Mouse (Mus musculus) CH12.LX (cell line): ENCODE results near the gene Atp1b4. TPM values are rescaled to one million over a fixed set of nuclear protein-coding genes. Genes with fewer than 3 reads are reported as not detected.

ENCODE experiments used
- DNase-seq: peaks from one replicate; pipeline ENCODE4 v3.0.0-alpha.2; 2013; ENCODE audit errors: extremely low read depth
- H3K27ac ChIP-seq: 2 replicates; pipeline ENCODE4 v1.5.1; 2012; ENCODE audit warnings: low read depth, mild to moderate bottlenecking, control low read depth, moderate library complexity; ENCODE audit not compliant: insufficient read depth
- H3K27me3 ChIP-seq: replicated peaks from 2 replicates; pipeline ENCODE3; 2012; ENCODE audit warnings: inconsistent platforms
- H3K36me3 ChIP-seq, 2 experiments: replicated peaks in 1 of 2; 2 replicates each; pipeline versions ENCODE3 to v1.6.1; 2012; ENCODE audit warnings: inconsistent platforms in 1 of 2, low read length in 1 of 2, mild to moderate bottlenecking in 1 of 2, mixed read lengths in 1 of 2, moderate library complexity in 1 of 2; ENCODE audit not compliant: control insufficient read depth in 1 of 2, insufficient read depth in 1 of 2
- H3K4me1 ChIP-seq, 2 experiments: 2 replicates each; pipeline ENCODE4 v1.6.1; 2012; ENCODE audit warnings: inconsistent platforms in 1 of 2, moderate library complexity in 1 of 2; ENCODE audit not compliant: insufficient read depth in 2 of 2, control insufficient read depth in 1 of 2
- H3K4me2 ChIP-seq: 2 replicates; pipeline ENCODE4 v1.6.1; 2012; ENCODE audit warnings: low read depth, mild to moderate bottlenecking, control low read depth; ENCODE audit not compliant: poor library complexity, insufficient read depth, severe bottlenecking
- H3K4me3 ChIP-seq, 3 experiments: fragments of 150-350 bp in 1 of 3; sonication (generic) in 1 of 3; replicated peaks in 1 of 3; 2 replicates each; pipeline versions ENCODE3 to v1.5.1; 2011 to 2012; ENCODE audit warnings: low read depth in 2 of 3, low read length in 2 of 3, mild to moderate bottlenecking in 2 of 3, moderate library complexity in 2 of 3, control low read depth in 1 of 3, improper control_type of control experiment in 1 of 3, inconsistent platforms in 1 of 3, mixed read lengths in 1 of 3; ENCODE audit not compliant: poor library complexity in 1 of 3
- H3K79me2 ChIP-seq: replicated peaks from 2 replicates; pipeline ENCODE4 v1.6.1; 2012; ENCODE audit warnings: mild to moderate bottlenecking, moderate library complexity; ENCODE audit not compliant: control insufficient read depth, poor library complexity, insufficient read depth, severe bottlenecking; ENCODE audit errors: extremely low read depth
- H3K9ac ChIP-seq: 2 replicates; pipeline ENCODE4 v1.6.1; 2012; ENCODE audit warnings: low read depth, mild to moderate bottlenecking, control low read depth, moderate library complexity; ENCODE audit not compliant: insufficient read depth
- H3K9me3 ChIP-seq: replicated peaks from 2 replicates; pipeline ENCODE3; 2012; ENCODE audit warnings: low read length, inconsistent platforms, mixed read lengths
- BHLHE40 ChIP-seq: IDR thresholded peaks from 2 replicates; pipeline ENCODE4 v1.6.1; 2011; ENCODE audit warnings: mild to moderate bottlenecking, low read depth, low read length, improper control_type of control experiment
- CHD1 ChIP-seq: IDR thresholded peaks from 2 replicates; pipeline ENCODE4 v1.6.1; 2012; ENCODE audit warnings: low read depth, low read length, improper control_type of control experiment, inconsistent platforms
- CHD2 ChIP-seq: IDR thresholded peaks from 2 replicates; pipeline ENCODE4 v1.6.1; 2011; ENCODE audit warnings: low read length, improper control_type of control experiment
- ELF1 ChIP-seq: IDR thresholded peaks from 2 replicates; pipeline ENCODE4 v1.6.1; 2014; ENCODE audit warnings: low read depth, mild to moderate bottlenecking, inconsistent platforms, low read length, improper control_type of control experiment
- ETS1 ChIP-seq: conservative IDR thresholded peaks from 2 replicates; pipeline ENCODE4 v1.6.1; 2012; ENCODE audit warnings: low read depth, mild to moderate bottlenecking, inconsistent platforms, low read length, improper control_type of control experiment, moderate library complexity
- IRF4 ChIP-seq: IDR thresholded peaks from 2 replicates; pipeline ENCODE4 v1.6.1; 2014; ENCODE audit warnings: low read depth, mild to moderate bottlenecking, inconsistent platforms, low read length, improper control_type of control experiment
- JUN ChIP-seq: IDR thresholded peaks from 2 replicates; pipeline ENCODE4 v1.6.1; 2011; ENCODE audit warnings: low read depth, mild to moderate bottlenecking, low read length, improper control_type of control experiment, moderate library complexity; ENCODE audit not compliant: insufficient read depth
- JUND ChIP-seq: conservative IDR thresholded peaks from 2 replicates; pipeline ENCODE4 v1.6.1; 2011; ENCODE audit warnings: low read depth, low read length, improper control_type of control experiment
- KAT2A ChIP-seq: IDR thresholded peaks from 2 replicates; pipeline ENCODE4 v1.6.1; 2012; ENCODE audit warnings: low read length, improper control_type of control experiment, inconsistent platforms; ENCODE audit not compliant: insufficient replicate concordance
- MAFK ChIP-seq: IDR thresholded peaks from 2 replicates; pipeline ENCODE4 v1.6.1; 2011; ENCODE audit warnings: low read length, improper control_type of control experiment; ENCODE audit not compliant: insufficient replicate concordance
- MAZ ChIP-seq: IDR thresholded peaks from 2 replicates; pipeline ENCODE4 v1.6.1; 2012; ENCODE audit warnings: low read depth, mild to moderate bottlenecking, inconsistent platforms, low read length, improper control_type of control experiment, moderate library complexity
- MEF2A ChIP-seq: IDR thresholded peaks from 2 replicates; pipeline ENCODE4 v1.6.1; 2014; ENCODE audit warnings: low read depth, mild to moderate bottlenecking, inconsistent platforms, low read length, improper control_type of control experiment, borderline replicate concordance
- MXI1 ChIP-seq: IDR thresholded peaks from 2 replicates; pipeline ENCODE4 v1.6.1; 2011; ENCODE audit warnings: mild to moderate bottlenecking, low read depth, low read length, improper control_type of control experiment
- MYC ChIP-seq: IDR thresholded peaks from 2 replicates; pipeline ENCODE4 v1.6.1; 2011; ENCODE audit warnings: low read depth, mild to moderate bottlenecking, improper control_type of control experiment, low read length
- NRF1 ChIP-seq: IDR thresholded peaks from 2 replicates; pipeline ENCODE4 v1.6.1; 2014; ENCODE audit warnings: low read depth, mild to moderate bottlenecking, inconsistent platforms, low read length, improper control_type of control experiment, moderate library complexity
- PAX5 ChIP-seq: IDR thresholded peaks from 2 replicates; pipeline ENCODE4 v1.6.1; 2012; ENCODE audit warnings: low read length, inconsistent platforms, mixed read lengths
- POLR2A ChIP-seq: IDR thresholded peaks from 2 replicates; pipeline ENCODE4 v1.6.1; 2011; ENCODE audit warnings: low read depth, mild to moderate bottlenecking, improper control_type of control experiment, low read length
- RAD21 ChIP-seq: IDR thresholded peaks from 2 replicates; pipeline ENCODE4 v1.6.1; 2011; ENCODE audit warnings: low read depth, mild to moderate bottlenecking, low read length, improper control_type of control experiment, moderate library complexity
- RCOR1 ChIP-seq: conservative IDR thresholded peaks from 2 replicates; pipeline ENCODE4 v1.6.1; 2012; ENCODE audit warnings: low read depth, mild to moderate bottlenecking, inconsistent platforms, low read length, improper control_type of control experiment
- SMC3 ChIP-seq: IDR thresholded peaks from 2 replicates; pipeline ENCODE4 v1.6.1; 2011; ENCODE audit warnings: low read depth, low read length, improper control_type of control experiment
- TBP ChIP-seq: conservative IDR thresholded peaks from 2 replicates; pipeline ENCODE4 v1.6.1; 2011; ENCODE audit warnings: low read depth, low read length, improper control_type of control experiment
- UBTF ChIP-seq: IDR thresholded peaks from 2 replicates; pipeline ENCODE4 v1.6.1; 2012; ENCODE audit warnings: low read depth, mild to moderate bottlenecking, inconsistent platforms, low read length, improper control_type of control experiment, moderate library complexity
- USF1 ChIP-seq: IDR thresholded peaks from 2 replicates; pipeline ENCODE4 v1.6.1; 2014; ENCODE audit warnings: low read depth, mild to moderate bottlenecking, inconsistent platforms, low read length, improper control_type of control experiment
- USF2 ChIP-seq: conservative IDR thresholded peaks from 2 replicates; pipeline ENCODE4 v1.6.1; 2011; ENCODE audit warnings: low read depth, low read length, improper control_type of control experiment
- ZC3H11A ChIP-seq: IDR thresholded peaks from 2 replicates; pipeline ENCODE4 v1.6.1; 2012; ENCODE audit warnings: low read depth, mild to moderate bottlenecking, inconsistent platforms, low read length, improper control_type of control experiment
- ZMIZ1 ChIP-seq: IDR thresholded peaks from 2 replicates; pipeline ENCODE4 v1.6.1; 2012; ENCODE audit warnings: low read depth, mild to moderate bottlenecking, inconsistent platforms, low read length, improper control_type of control experiment
- ZNF384 ChIP-seq: IDR thresholded peaks from 2 replicates; pipeline ENCODE4 v1.6.1; 2012; ENCODE audit warnings: low read depth, low read length, improper control_type of control experiment, inconsistent platforms
- dilution Hi-C: fragments of 300-500 bp; cut with MboI; formaldehyde crosslinking; loops from 2 replicates; pipeline ENCODE4 v1.14.3; 2020; ENCODE audit warnings: low sequenced_read_pairs; ENCODE audit not compliant: extremely low pct_unique_long_range_greater_than_20kb, extremely low pct_ligation_motif_present
- in situ Hi-C: fragments of 300-500 bp; cut with MboI; formaldehyde crosslinking; loops from 3 replicates; pipeline ENCODE4 v1.14.3; 2019; ENCODE audit warnings: low sequenced_read_pairs, low pct_ligation_motif_present, low pct_unique_long_range_greater_than_20kb, mixed read lengths
- polyA plus RNA-seq: library from polyadenylated mRNA; unstranded; fragments of >175 nt; gene quantifications from 2 replicates; pipeline ENCODE4 v1.2.1, GENCODE M21; 2012; ENCODE audit warnings: low read depth; ENCODE audit not compliant: insufficient read length
- total RNA-seq, 2 experiments: library from RNA; depleted of rRNA; stranded (reverse); fragments of 300-350 nt in 1 of 2; fragments of >200 nt in 1 of 2; gene quantifications; 2 replicates each; pipeline ENCODE4 v1.2.3; 2012 to 2014

Gene Atp1b4
- total RNA-seq (2012; rRNA removed), result not detected in 2 replicates
- not detected in 2 replicates for total RNA-seq (2014; rRNA removed)
- not detected in 2 replicates for polyA plus RNA-seq

DNA sequence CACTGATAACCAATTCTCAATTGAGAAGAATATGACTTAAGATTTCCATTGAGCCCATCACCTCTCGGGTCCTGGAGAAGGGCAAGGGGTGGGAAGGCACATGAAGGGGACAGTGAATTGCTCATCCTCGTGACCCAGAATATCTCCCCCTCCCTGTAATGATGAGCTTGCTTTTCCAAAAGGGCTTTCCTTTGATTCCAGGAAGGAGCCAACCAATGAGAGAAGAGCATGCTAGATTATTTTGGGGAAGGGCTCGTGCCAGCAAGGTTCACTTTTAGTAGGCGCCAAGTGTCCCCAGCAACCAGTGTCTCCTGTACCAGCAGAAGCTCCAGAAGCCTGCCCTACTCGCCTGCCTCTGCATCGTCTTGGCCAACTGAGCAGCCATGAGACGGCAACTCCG lies at the start of gene Atp1b4:
Gene Atp1b4, plus strand, starts transcription at position 301 of the 400 bp plus-strand sequence.
- Histone ChIP-seq H3K4me2 (no peak within 1 kb of the TSS), H3K36me3 (no peaks in the 10 kb centered on the region), H3K27me3 (no peaks in the 10 kb centered on the region), H3K27ac (no peak within 1 kb of the TSS), H3K79me2 (no peaks in the 10 kb centered on the region), H3K9me3 (no peaks in the 10 kb centered on the region), H3K4me3 (no peak within 1 kb of the TSS), H3K4me1 (peaks cover 0 to 13% of the 10 kb centered on the region in 2 experiments; a peak in 3 of 4 replicates), H3K9ac (no peak within 1 kb of the TSS)
- DNase-seq, result no peak
- dilution Hi-C loops (no loop called here), in situ Hi-C loops (no loop called here)
- TF ChIP-seq MAZ, result no peak
- TF ChIP-seq RCOR1, result no peak
- TF ChIP-seq SMC3, result no peak
- no peak for TF ChIP-seq BHLHE40
- no peak for TF ChIP-seq JUND
- TF ChIP-seq RAD21, result no peak
- TF ChIP-seq CHD1, result no peak
- TF ChIP-seq ZNF384, result no peak
- TF ChIP-seq MYC, result no peak
- TF ChIP-seq IRF4, result no peak
- no peak for TF ChIP-seq ZC3H11A
- no peak for TF ChIP-seq ELF1

- no peak overlapping the region for H3K27ac ChIP-seq
- TF ChIP-seq RCOR1 (no peak), ETS1 (no peak), PAX5 (no peak), TBP (no peak), ZMIZ1 (no peak), UBTF (no peak), USF2 (no peak), MEF2A (no peak), MAFK (no peak), USF1 (no peak), KAT2A (no peak), JUN (no peak), BHLHE40 (no peak), ZC3H11A (no peak), MXI1 (no peak), POLR2A (no peak), NRF1 (no peak), SMC3 (no peak), CHD2 (no peak), ZNF384 (no peak)
- TF ChIP-seq, all 38 proteins: peak for 0
- Histone ChIP-seq H3K79me2 (no peaks in the 10 kb centered on the region), H3K9ac (no peak overlapping the region), H3K4me1 (peaks cover 0 to 13% of the 10 kb centered on the region in 2 experiments; a peak in 3 of 4 replicates), H3K27me3 (no peaks in the 10 kb centered on the region), H3K4me2 (no peak overlapping the region), H3K36me3 (no peaks in the 10 kb centered on the region), H3K9me3 (no peaks in the 10 kb centered on the region), H3K4me3 (no peak overlapping the region)
- in situ Hi-C loops (no loop called here), dilution Hi-C loops (no loop called here)
- no peak for DNase-seq
Observed at GRCm38 (mm10) chrX:38308597-38308996, 7.4 kb upstream of the Atp1b4 start.
